Mouse (Mus musculus) embryonic facial prominence, embryonic 15.5 days (tissue): ENCODE measurements at regions not wholly inside any gene's neighbourhood (a gene's known extent, or its start where the extent isn't known, plus 50 kb on each side); places are given as distances from the start of the nearest gene placed in this dataset.

Source experiments
- ATAC-seq: fragments of 200-750 bp; cut with Nextera tagmentation; 2 replicates; pipeline ENCODE4 v1.8.0; 2017; ENCODE audit warnings: low read depth, moderate TSS enrichment; ENCODE audit not compliant: insufficient number of reproducible peaks, low FRiP score, low TSS enrichment
- H3K27ac ChIP-seq: fragments of 300-500 bp; sonication (generic); replicated peaks from 2 replicates; pipeline ENCODE4 v1.5.1; 2015; ENCODE audit warnings: mild to moderate bottlenecking, inconsistent platforms
- H3K27me3 ChIP-seq: fragments of 300-500 bp; sonication (generic); 2 replicates; pipeline ENCODE4 v1.6.1; 2015; ENCODE audit warnings: inconsistent platforms
- H3K36me3 ChIP-seq: fragments of 300-500 bp; sonication (generic); 2 replicates; pipeline ENCODE4 v1.6.1; 2015; ENCODE audit warnings: mild to moderate bottlenecking, inconsistent platforms
- H3K4me1 ChIP-seq: fragments of 300-500 bp; sonication (generic); 2 replicates; pipeline ENCODE4 v1.6.1; 2015; ENCODE audit warnings: inconsistent platforms
- H3K4me2 ChIP-seq: fragments of 300-500 bp; sonication (generic); replicated peaks from 2 replicates; pipeline ENCODE4 v1.6.1; 2015; ENCODE audit warnings: mild to moderate bottlenecking, inconsistent platforms
- H3K4me3 ChIP-seq: fragments of 300-500 bp; sonication (generic); replicated peaks from 2 replicates; pipeline ENCODE4 v1.5.1; 2015; ENCODE audit warnings: mild to moderate bottlenecking, inconsistent platforms
- H3K9ac ChIP-seq: fragments of 300-500 bp; sonication (generic); 2 replicates; pipeline ENCODE4 v1.6.1; 2015; ENCODE audit warnings: inconsistent platforms
- H3K9me3 ChIP-seq: fragments of 300-500 bp; sonication (generic); replicated peaks from 2 replicates; pipeline ENCODE4 v1.6.1; 2016; ENCODE audit warnings: inconsistent platforms
- WGBS: fragments of 180-500 bp; shearing (Covaris S2); methylation state at CpG from one replicate; pipeline ENCODE4 v1.1.7; 2015; 5-methylcytosine and 5-hydroxymethylcytosine counted together

DNA sequence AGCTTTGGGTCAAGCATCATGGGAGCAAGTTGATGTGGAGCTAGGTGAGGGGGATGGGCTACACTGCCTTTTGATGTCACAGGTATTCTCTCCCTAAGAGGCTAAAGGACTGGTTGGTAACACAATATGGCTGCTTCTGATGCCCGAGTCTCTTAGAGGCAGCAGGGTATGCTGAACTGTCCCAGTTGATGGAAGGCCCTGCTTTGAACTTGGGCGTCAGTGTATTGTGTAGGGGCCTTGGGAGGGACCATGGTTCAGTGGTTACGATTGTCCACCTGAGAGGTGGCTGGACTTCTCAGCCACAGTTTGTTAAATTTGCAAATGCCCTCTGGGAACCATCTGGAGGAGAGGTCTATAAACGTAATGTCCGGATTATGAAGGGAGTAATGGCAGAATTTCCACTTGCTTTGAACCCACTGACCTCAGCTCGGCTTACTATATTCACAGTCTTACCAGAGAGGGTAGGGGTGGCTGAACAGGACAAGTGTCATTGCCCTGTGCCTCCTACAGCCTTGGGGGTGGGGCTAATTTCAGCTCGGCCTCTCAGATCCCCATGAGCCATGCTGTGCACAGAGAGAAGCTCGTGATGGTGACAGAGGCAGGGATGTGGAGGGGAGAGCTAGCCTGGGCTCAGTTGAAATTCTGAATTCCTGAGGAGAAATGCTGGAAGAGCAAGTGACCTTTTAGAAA, 442.6 kb upstream of the Mgmt start:
- Histone ChIP-seq H3K4me3 (no peak overlapping the region), H3K4me1 (peaks cover 11% of the 10 kb centered on the region; the same call in 1 of the 2 replicates), H3K9ac (no peak overlapping the region), H3K36me3 (no peaks in the 10 kb centered on the region), H3K27me3 (peaks cover 8% of the 10 kb centered on the region; the same call in 1 of the 2 replicates), H3K27ac (no peak overlapping the region), H3K4me2 (no peak overlapping the region), H3K9me3 (no peaks in the 10 kb centered on the region)
- ATAC-seq, result no peak
- WGBS, result 79% methylated on average over 8 of the region's 8 CpGs

DNA sequence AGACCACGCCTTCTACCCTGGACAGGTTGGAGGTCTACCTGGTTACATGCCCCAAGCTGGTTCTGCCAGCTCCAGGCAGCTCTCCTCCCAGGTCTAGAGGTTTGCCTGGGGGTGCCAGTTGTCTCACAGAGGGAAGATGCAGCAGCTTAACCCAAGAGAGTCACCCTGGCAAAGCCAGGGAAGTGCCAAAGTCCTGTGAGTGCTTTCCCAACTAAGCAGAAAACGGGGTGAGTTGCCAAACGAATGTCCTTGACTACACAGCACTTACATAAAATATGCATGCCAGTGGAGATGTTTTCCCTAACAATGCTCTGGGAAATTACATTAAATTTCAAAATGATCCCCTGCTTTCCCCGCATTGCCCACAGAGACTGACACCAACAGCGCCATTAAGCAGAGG, 441.9 kb upstream of the Mgmt start:
- H3K9me3 ChIP-seq, result no peaks in the 10 kb centered on the region
- no peak overlapping the region for H3K4me3 ChIP-seq
- 63% methylated on average over 5 of the region's 5 CpGs for WGBS
- H3K36me3 ChIP-seq, result no peaks in the 10 kb centered on the region
- no peak overlapping the region for H3K4me2 ChIP-seq
- H3K27ac ChIP-seq, result no peak overlapping the region
- H3K27me3 ChIP-seq, result peaks cover 8% of the 10 kb centered on the region; the same call in 1 of the 2 replicates
- peaks cover 11% of the 10 kb centered on the region; the same call in 1 of the 2 replicates for H3K4me1 ChIP-seq
- no peak for ATAC-seq
- H3K9ac ChIP-seq, result no peak overlapping the region

DNA sequence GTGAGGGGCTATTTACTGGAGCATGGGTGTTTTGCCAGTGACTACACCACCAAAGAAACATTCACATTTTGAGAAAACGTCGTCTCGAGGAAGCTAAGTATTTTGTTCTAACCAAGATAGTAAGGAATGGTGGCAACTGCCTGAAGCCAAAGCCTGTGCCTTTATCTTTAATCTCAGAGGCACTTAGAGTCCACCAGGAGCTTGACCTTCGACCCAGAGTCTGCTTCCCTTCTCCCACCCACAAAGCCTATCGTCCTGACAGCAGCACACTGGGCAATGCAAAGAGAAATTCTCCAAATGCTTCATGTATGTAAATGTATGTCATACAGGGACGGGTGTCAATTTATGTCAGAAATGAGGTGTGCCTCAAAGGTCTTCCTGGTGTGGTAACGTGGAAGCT, 437.2 kb upstream of the Mgmt start:
- Histone ChIP-seq H3K36me3 (no peaks in the 10 kb centered on the region), H3K4me1 (peaks cover 6% of the 10 kb centered on the region; the same call in 1 of the 2 replicates), H3K27me3 (peaks cover 8% of the 10 kb centered on the region; the same call in 1 of the 2 replicates), H3K9me3 (no peaks in the 10 kb centered on the region), H3K27ac (no peak overlapping the region), H3K9ac (no peak overlapping the region), H3K4me2 (no peak overlapping the region), H3K4me3 (no peak overlapping the region)
- ATAC-seq, result no peak
- WGBS, result 48% methylated on average over 7 of the region's 7 CpGs

DNA sequence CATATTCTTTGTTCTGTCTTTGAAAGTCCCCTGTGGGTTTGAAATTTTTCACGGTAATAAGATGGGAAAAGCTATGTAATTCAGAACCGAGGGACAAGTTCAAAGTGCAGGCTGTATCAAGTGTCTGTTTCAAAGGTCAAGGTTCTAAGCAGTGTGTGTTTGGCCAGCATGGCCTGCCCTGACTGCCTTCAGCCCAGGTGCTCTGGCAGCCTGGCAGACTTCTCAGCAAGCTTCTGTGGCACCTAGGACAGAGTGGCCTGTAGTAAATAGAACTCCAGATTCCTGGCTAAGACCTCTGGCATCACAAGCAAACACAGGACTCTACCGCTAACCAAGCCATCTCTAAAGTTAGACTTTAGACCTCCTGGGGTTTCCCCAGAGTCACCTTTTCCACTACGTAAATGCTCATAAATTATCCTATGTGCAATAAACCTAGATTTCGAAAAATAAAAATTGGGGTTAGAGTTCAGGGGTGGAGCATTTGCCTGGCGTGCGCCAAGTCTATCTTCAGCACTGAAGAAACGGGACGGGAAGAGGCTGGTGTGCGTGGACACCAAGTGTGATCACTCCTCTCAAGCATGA, 436.5 kb upstream of the Mgmt start:
- H3K27me3 ChIP-seq, result peaks cover 8% of the 10 kb centered on the region; the same call in 1 of the 2 replicates
- peaks cover 6% of the 10 kb centered on the region; the same call in 1 of the 2 replicates for H3K4me1 ChIP-seq
- ATAC-seq, result no peak
- no peak overlapping the region for H3K4me2 ChIP-seq
- no peak overlapping the region for H3K27ac ChIP-seq
- 75% methylated on average over 10 of the region's 10 CpGs for WGBS
- no peaks in the 10 kb centered on the region for H3K9me3 ChIP-seq
- no peaks in the 10 kb centered on the region for H3K36me3 ChIP-seq
- H3K4me3 ChIP-seq, result no peak overlapping the region
- H3K9ac ChIP-seq, result no peak overlapping the region

DNA sequence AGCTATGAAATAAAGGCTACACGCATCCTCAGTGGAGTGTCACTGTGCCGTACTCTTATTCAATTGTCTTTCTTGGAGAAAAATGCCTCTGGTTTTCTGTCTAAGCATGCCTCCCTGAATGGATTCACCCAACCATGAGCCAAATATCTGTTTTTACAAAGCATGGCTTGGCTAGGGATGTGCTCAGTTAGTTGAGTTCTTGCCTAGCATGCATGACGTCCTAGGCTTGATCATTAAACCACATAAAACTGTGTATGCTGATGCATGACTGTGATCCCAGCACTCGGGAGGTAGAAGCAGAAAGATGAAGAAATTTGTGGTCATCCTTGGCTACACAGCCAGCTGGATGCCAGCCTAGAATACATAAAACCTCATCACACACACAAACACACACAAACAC, 417.3 kb upstream of the Mgmt start:
- Histone ChIP-seq H3K4me2 (no peak overlapping the region), H3K4me1 (peaks cover 12% of the 10 kb centered on the region; the same call in 1 of the 2 replicates), H3K36me3 (no peaks in the 10 kb centered on the region), H3K27ac (no peak overlapping the region), H3K27me3 (no peaks in the 10 kb centered on the region), H3K4me3 (no peak overlapping the region), H3K9me3 (no peaks in the 10 kb centered on the region), H3K9ac (no peak overlapping the region)
- ATAC-seq, result no peak
- 80% methylated on average over 4 of the region's 4 CpGs for WGBS

DNA sequence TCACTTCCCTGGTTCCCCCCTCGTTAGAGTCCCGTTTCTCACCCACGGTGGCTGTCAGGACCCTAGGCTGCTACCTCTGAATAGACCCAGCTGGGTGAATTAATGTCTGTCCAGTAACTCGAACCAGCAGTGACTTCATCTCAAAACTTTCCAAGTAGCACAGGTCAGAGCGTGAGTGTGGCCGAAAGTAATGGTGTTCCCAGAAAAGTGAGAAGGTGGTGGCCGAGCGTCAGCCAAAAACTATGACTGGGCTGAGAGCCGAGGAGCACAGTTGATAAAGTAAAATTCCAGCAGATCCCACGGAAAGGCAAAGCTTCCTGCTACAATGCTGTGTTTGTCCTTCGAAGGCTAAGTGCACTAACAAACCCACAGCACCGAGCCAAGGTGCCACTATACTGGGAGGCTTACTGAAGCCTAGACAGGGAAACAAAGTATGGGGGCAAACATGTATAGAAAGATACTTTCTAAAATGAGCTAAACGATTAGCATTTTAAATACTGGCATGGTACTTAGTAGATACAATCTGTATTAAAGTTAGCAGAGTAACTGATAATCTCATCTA, 413.7 kb upstream of the Mgmt start:
- Histone ChIP-seq H3K4me1 (peaks cover 16% of the 10 kb centered on the region; the same call in 1 of the 2 replicates), H3K4me2 (no peak overlapping the region), H3K9me3 (no peaks in the 10 kb centered on the region), H3K4me3 (no peak overlapping the region), H3K27me3 (0 out of 2 replicates have a peak, but pooled peaks cover 3% of the 10 kb centered on the region), H3K36me3 (no peaks in the 10 kb centered on the region), H3K27ac (no peak overlapping the region), H3K9ac (no peak overlapping the region)
- ATAC-seq, result no peak
- WGBS, result 47% methylated on average over 13 of the region's 13 CpGs

DNA sequence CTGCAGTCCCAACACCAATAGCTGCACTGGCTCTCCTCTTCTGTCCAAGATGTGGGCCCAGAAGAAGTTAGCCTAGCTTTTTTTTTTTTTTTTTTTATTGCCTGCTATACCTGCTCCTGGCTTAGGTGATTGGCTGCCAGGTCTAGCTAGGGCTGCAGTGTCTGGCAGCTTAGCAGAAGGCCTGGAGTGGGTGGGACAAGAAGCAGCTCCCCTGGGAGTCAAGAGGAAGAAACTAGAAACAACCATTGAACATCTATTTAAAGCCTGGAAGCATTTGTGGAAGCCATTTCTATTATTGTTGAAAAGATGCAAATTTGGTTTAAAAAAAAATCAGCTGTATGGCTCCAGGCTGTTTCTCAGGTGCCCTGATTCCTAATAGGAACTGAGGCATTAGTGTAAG, 411.2 kb upstream of the Mgmt start:
- ATAC-seq, result no peak
- Histone ChIP-seq H3K27me3 (peaks cover 6% of the 10 kb centered on the region; the same call in 1 of the 2 replicates), H3K36me3 (no peaks in the 10 kb centered on the region), H3K27ac (no peak overlapping the region), H3K9ac (no peak overlapping the region), H3K9me3 (no peaks in the 10 kb centered on the region), H3K4me3 (no peak overlapping the region), H3K4me2 (no peak overlapping the region), H3K4me1 (peaks cover 16% of the 10 kb centered on the region; the same call in 1 of the 2 replicates)

DNA sequence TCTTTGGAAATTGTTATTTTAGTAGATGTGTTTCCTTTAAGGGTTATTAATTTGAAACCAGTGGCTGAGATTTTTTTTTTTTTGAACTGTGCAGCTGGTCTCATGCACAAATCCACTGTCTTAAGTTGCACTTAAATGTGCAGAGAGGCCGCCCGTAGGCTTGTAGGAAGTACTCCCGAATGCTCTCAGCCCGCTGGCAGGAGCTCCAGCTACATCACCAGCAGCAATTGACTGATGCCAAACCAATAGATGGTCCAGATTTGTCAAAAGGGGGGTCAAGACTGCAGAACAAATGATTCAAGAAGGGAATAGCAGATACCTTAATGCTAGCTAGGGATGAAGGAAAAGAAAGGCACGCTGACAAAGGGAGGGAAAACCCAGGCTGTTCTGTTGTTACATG, 406.9 kb upstream of the Mgmt start:
- 0 out of 2 replicates have a peak, but pooled peaks cover 4% of the 10 kb centered on the region for H3K4me1 ChIP-seq
- H3K27me3 ChIP-seq, result peaks cover 9% of the 10 kb centered on the region

DNA sequence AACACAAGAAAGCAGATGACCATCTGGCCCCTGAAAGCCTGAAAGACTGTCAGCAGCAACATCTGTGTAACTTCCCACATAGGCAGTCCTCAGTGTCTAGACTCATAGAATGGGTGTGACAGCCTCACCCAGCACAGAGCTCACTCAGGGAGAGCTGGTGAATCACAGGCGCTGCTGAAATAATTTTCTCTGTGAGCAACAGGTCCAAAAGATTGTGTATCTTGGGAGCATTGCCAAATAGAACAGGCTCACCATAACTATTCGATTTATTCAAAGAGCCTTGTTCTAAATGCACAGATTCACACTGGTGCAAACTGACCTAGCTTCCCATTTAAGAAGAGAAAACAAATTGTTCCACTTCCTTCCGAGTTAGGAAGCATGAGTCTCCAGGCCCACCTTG, 399.6 kb upstream of the Mgmt start:
- Histone ChIP-seq H3K4me2 (no peak overlapping the region), H3K9ac (no peak overlapping the region), H3K36me3 (no peaks in the 10 kb centered on the region), H3K9me3 (no peaks in the 10 kb centered on the region), H3K4me3 (no peak overlapping the region), H3K27ac (no peak overlapping the region; the same call in 1 of the 2 replicates), H3K4me1 (peaks cover 29% of the 10 kb centered on the region), H3K27me3 (no peaks in the 10 kb centered on the region; the same call in none of the 2 replicates)
- no peak for ATAC-seq
- WGBS, result 47% methylated on average over 3 of the region's 3 CpGs

More for the DNA sequence above, 406.9 kb upstream of the Mgmt start:
- Histone ChIP-seq H3K9me3 (no peaks in the 10 kb centered on the region), H3K27ac (no peak overlapping the region), H3K4me2 (no peak overlapping the region), H3K36me3 (no peaks in the 10 kb centered on the region), H3K4me3 (no peak overlapping the region), H3K9ac (no peak overlapping the region)
- no peak for ATAC-seq
- WGBS, result 26% methylated on average over 5 of the region's 5 CpGs

DNA sequence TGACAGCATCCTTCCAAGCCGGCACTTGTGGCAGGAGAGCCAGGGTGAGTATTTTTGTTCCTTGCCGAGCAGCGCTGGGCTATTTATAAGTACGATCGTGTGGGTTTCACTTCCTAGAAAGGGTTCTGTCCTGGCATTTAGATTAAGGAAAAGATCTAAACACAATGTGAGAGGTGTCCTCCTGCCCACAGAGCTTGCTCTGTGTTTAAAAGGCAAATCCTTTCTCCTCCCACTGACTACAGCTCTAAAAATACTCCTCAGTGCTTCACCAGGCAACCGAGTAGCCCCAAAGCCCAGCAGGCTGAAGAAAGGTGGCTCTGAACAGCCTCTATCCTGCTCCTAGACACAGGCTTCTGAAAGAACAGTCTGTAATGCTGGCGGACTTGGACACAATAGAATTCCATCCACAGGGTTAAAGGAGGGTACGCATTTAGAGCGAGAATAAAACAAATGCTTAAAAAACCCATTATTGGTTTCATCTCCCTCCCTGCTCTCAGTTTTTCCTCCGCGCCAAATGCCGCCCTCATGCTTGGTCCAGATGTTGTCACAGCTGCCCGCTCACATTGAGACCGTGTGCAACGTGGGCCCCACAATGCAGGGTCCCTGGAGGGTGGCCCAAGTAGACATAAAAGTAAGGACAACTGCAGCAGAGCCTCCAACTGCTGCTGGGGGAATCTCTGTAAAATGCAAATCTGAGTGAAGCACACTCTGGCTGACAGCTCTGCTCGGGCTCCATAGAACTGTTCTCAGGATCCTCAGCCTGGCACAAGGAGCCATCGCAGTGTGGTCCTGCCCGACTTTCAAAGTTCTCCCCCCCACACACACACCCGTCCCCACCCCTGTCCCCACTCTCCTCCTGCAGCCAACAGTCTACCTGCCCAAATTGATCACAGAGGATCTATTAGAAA, 397.8 kb upstream of the Mgmt start:
- 32% methylated on average over 19 of the region's 19 CpGs for WGBS
- ATAC-seq, result peak; percentile 51; the same call in 1 of the 2 replicates
- no peak overlapping the region for H3K9ac ChIP-seq
- peak overlapping the region; percentile 63 for H3K27ac ChIP-seq
- peak overlapping the region; percentile 1; the same call in 1 of the 2 replicates for H3K4me3 ChIP-seq
- H3K4me2 ChIP-seq, result peak overlapping the region; percentile 32
- H3K4me1 ChIP-seq, result peaks cover 29% of the 10 kb centered on the region
- H3K27me3 ChIP-seq, result peaks cover 4% of the 10 kb centered on the region; the same call in 1 of the 2 replicates
- no peaks in the 10 kb centered on the region for H3K36me3 ChIP-seq
- H3K9me3 ChIP-seq, result no peaks in the 10 kb centered on the region

DNA sequence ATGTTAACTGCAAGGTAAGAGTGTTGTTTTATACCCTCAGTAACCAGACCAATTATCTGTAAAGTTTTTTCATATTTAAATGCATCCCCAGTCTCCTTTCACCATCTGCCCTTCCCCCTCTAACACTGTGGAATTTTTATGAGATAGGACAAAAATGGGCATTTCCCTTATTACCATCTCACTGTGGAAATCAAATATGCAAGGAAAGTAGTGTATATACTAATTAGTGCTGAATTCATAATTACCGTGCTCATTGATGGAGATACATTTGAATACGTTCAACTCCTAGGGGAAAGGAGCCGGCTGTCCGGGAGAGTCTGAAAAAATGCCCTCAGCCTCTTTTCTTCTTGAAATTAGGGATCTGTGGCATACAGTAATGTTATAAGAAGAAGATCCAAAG, 394.4 kb upstream of the Mgmt start:
- no peak overlapping the region for H3K4me2 ChIP-seq
- no peak overlapping the region for H3K9ac ChIP-seq
- H3K36me3 ChIP-seq, result no peaks in the 10 kb centered on the region
- H3K4me1 ChIP-seq, result peaks cover 38% of the 10 kb centered on the region
- H3K4me3 ChIP-seq, result no peak overlapping the region
- peaks cover 9% of the 10 kb centered on the region; the same call in 1 of the 2 replicates for H3K27me3 ChIP-seq
- WGBS, result 85% methylated on average over 4 of the region's 4 CpGs
- no peak for ATAC-seq
- H3K27ac ChIP-seq, result no peak overlapping the region
- H3K9me3 ChIP-seq, result no peaks in the 10 kb centered on the region
